Mouse (Mus musculus): Measurements from ENCODE around the gene Gtf2i. TPM values are rescaled to one million over a fixed set of nuclear protein-coding genes. Genes with fewer than 3 reads are reported as not detected.

The Gtf2i gene
- polyA plus RNA-seq, 1 experiment from 2014 or later: 150 TPM

DNA sequence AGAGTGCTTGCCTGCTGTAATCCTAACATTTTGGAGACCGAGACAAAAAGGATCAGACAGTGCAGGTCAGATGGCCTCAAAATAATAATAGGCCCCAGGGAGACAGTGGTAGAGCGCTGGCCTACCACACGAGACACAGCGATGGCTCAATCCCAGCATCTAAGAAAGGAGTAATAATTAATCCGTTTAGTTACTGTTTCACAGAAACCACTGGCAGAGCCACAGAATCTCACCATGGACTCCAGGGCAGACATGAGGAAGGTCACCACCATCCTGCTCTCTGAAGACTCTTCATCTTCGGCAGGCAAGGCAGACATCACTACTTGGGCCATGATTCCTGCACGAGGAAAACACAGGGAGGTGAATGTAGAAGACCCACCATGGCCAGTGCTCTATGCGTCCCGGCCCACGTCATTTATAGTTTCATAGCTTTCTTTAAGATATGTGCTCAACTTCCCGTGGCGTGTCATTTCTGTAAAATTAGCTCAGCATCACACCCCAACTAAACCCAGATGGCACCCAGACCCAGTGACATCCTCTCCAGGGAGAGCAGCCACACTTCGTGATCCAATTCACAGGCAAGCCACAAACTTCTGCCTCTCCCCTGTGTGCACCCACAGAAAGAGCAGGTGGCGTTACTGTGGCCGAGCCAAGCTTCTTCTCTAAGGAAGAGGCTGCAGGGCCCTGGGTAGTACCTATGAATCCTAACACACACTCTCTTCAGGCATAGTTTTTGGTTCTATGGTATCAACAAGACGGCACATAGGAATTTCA is 19.1 kb downstream of the Gtf2i start:
- no peak overlapping the region for H3K4me2 ChIP-seq (ENCODE audit: low read length)
- ATAC-seq (ENCODE audit: low FRiP score, low TSS enrichment) (no peak), DNase-seq (no peak)

GRCm38 (mm10) chr5:134294606-134295005 is 20.0 kb downstream of the Gtf2i start:
- H3K4me3 ChIP-seq (replicated peaks; ENCODE audit: low read depth, low read length): no peak overlapping the region
- H3K27ac ChIP-seq (replicated peaks; ENCODE audit: low read depth, low read length): no peak overlapping the region
- H3K27me3 ChIP-seq (ENCODE audit: control insufficient read depth, insufficient read depth, low read length): no peaks in the 10 kb centered on the region
- H3K9ac ChIP-seq (replicated peaks; ENCODE audit: low read length): no peak overlapping the region
- peaks cover 61% of the 10 kb centered on the region for H3K36me3 ChIP-seq (ENCODE audit: control insufficient read depth, insufficient read depth, low read length)
- DNase-seq (no peak), ATAC-seq (ENCODE audit: low FRiP score, low TSS enrichment) (no peak)
- H3K4me1 ChIP-seq (ENCODE audit: control insufficient read depth, insufficient read depth, low read length): no peaks in the 10 kb centered on the region
- no peaks in the 10 kb centered on the region for H3K9me3 ChIP-seq (ENCODE audit: control insufficient read depth, low read length)
- WGBS: 90% methylated on average over 7 of the region's 7 CpGs
- H3K4me2 ChIP-seq (ENCODE audit: low read length): no peak overlapping the region

More for the DNA sequence above, 19.1 kb downstream of the Gtf2i start:
- Histone ChIP-seq H3K27me3 (ENCODE audit: control insufficient read depth, insufficient read depth, low read length) (no peaks in the 10 kb centered on the region), H3K9me3 (ENCODE audit: control insufficient read depth, low read length) (no peaks in the 10 kb centered on the region), H3K27ac (replicated peaks; ENCODE audit: low read depth, low read length) (no peak overlapping the region), H3K9ac (replicated peaks; ENCODE audit: low read length) (no peak overlapping the region), H3K4me3 (replicated peaks; ENCODE audit: low read depth, low read length) (no peak overlapping the region), H3K4me1 (ENCODE audit: control insufficient read depth, insufficient read depth, low read length) (no peaks in the 10 kb centered on the region), H3K36me3 (ENCODE audit: control insufficient read depth, insufficient read depth, low read length) (peaks cover 53% of the 10 kb centered on the region)
- 86% methylated on average over 16 of the region's 16 CpGs for WGBS

DNA sequence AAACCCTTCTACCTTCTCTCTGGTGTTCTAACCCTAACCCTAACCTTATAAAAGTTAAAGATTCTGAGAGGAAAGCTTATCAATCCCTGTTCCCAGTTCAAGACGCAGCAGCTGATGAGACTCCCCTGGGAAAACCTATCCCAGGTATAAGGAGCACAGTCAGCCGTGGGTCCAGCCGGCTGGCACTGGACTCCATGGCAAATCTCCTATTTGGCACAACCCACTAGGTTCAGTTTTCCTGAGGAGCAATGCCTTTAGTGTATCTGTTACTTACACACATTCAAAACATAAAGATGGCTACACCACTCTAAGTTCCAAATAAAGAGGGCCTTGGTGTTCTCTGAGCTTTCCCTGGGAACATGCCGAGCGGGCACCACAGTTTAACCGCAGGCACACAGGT is 23.5 kb downstream of the Gtf2i start:
- 97% methylated on average over 6 of the region's 6 CpGs for WGBS
- Histone ChIP-seq H3K27ac (replicated peaks; ENCODE audit: low read depth, low read length) (no peak overlapping the region), H3K4me2 (ENCODE audit: low read length) (no peak overlapping the region), H3K36me3 (ENCODE audit: control insufficient read depth, insufficient read depth, low read length) (peaks cover 91% of the 10 kb centered on the region), H3K9me3 (ENCODE audit: control insufficient read depth, low read length) (no peaks in the 10 kb centered on the region), H3K27me3 (ENCODE audit: control insufficient read depth, insufficient read depth, low read length) (no peaks in the 10 kb centered on the region), H3K4me3 (replicated peaks; ENCODE audit: low read depth, low read length) (no peak overlapping the region), H3K9ac (replicated peaks; ENCODE audit: low read length) (no peak overlapping the region), H3K4me1 (ENCODE audit: control insufficient read depth, insufficient read depth, low read length) (no peaks in the 10 kb centered on the region)
- DNase-seq (no peak), ATAC-seq (ENCODE audit: low FRiP score, low TSS enrichment) (no peak)

DNA sequence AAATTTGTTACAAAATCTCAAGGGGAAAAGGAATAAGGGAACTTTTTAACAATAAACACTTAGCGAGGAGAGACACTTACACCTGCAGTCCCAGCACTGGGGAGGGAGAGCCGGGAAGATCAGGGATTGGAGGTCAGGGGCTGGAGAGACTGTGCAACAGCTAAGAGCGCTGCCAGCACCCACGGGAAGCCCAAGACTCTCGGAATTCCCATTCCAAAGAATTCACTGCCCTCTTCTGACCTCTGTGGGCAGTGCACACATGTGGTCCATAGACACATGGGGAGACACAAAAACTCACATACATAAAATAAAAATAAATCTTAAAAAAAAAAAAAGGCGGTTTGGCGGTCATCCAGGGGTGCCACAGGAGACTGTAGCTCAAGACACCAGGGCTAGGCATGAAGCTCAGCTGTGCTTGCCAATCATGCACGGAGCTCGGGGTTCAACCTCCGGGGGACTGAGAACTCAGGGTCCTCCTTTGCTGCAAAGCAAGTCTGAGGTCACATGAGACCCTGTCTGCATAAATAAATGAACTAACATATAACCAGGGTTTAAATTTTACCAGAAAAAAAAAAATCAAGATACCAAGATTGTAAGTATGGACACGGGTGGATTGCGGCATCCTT is 24.5 kb downstream of the Gtf2i start:
- ATAC-seq (ENCODE audit: low FRiP score, low TSS enrichment): no peak
- H3K4me2 ChIP-seq (ENCODE audit: low read length): no peak overlapping the region
- H3K36me3 ChIP-seq (ENCODE audit: control insufficient read depth, insufficient read depth, low read length): peaks cover 96% of the 10 kb centered on the region
- H3K9ac ChIP-seq (replicated peaks; ENCODE audit: low read length): no peak overlapping the region
- WGBS: 92% methylated on average over 12 of the region's 12 CpGs
- no peaks in the 10 kb centered on the region for H3K9me3 ChIP-seq (ENCODE audit: control insufficient read depth, low read length)
- H3K4me3 ChIP-seq (replicated peaks; ENCODE audit: low read depth, low read length): no peak overlapping the region
- H3K4me1 ChIP-seq (ENCODE audit: control insufficient read depth, insufficient read depth, low read length): no peaks in the 10 kb centered on the region
- no peak overlapping the region for H3K27ac ChIP-seq (replicated peaks; ENCODE audit: low read depth, low read length)
- no peak for DNase-seq
- no peaks in the 10 kb centered on the region for H3K27me3 ChIP-seq (ENCODE audit: control insufficient read depth, insufficient read depth, low read length)

DNA sequence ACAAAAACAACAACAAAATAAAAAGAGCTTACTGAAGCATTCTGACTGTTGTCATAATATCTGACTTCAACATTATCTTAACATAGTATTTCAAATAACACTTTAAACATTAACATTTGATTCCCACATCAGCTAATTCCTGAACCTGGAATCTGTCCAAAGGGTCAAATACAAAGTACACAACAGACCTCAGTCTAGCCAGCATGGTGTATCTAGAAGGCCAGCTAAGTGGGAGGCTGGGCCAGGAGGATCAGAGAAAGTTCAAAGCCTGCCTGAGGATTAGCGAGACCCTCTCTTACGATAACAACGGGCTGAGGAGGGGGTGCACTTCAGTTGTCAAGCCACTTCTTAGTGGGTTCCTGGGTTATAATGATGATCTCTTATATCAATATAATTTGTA is 26.5 kb downstream of the Gtf2i start:
- DNase-seq (no peak), ATAC-seq (ENCODE audit: low FRiP score, low TSS enrichment) (no peak)
- no peaks in the 10 kb centered on the region for H3K4me1 ChIP-seq (ENCODE audit: control insufficient read depth, insufficient read depth, low read length)
- 80% methylated on average over 3 of the region's 3 CpGs for WGBS
- no peak overlapping the region for H3K4me2 ChIP-seq (ENCODE audit: low read length)
- H3K9ac ChIP-seq (replicated peaks; ENCODE audit: low read length): no peak overlapping the region
- H3K4me3 ChIP-seq (replicated peaks; ENCODE audit: low read depth, low read length): no peak overlapping the region
- H3K27ac ChIP-seq (replicated peaks; ENCODE audit: low read depth, low read length): no peak overlapping the region
- no peaks in the 10 kb centered on the region for H3K9me3 ChIP-seq (ENCODE audit: control insufficient read depth, low read length)
- H3K27me3 ChIP-seq (ENCODE audit: control insufficient read depth, insufficient read depth, low read length): no peaks in the 10 kb centered on the region
- H3K36me3 ChIP-seq (ENCODE audit: control insufficient read depth, insufficient read depth, low read length): peaks cover 98% of the 10 kb centered on the region

- no peak for ATAC-seq (ENCODE audit: low FRiP score, low TSS enrichment)
- H3K9ac ChIP-seq (replicated peaks; ENCODE audit: low read length): no peak overlapping the region
Measured at GRCm38 (mm10) chr5:134284921-134285320, 29.6 kb downstream of the Gtf2i start.

DNA sequence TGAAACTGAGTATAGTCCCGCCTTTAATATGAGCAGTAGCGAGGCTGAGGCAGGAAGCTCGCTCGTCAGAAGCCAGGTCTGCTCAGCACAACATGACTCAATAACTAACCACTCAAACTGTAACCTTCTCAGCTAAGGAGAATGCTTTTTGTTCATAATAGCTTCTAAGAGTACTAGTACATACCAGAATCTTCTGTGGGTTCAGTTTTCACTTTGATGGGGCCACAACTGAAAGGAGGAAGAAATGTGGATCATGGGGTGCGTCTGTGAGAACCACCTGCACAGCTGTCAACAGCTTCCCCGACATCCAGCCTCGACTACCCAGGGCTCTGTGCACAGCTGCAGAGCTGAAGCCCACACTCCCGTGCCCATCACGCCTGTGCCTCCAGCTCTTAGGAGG is 32.0 kb downstream of the Gtf2i start:
- no peaks in the 10 kb centered on the region for H3K4me1 ChIP-seq (ENCODE audit: control insufficient read depth, insufficient read depth, low read length)
- WGBS: 95% methylated on average over 9 of the region's 9 CpGs
- no peak for DNase-seq
- no peaks in the 10 kb centered on the region for H3K27me3 ChIP-seq (ENCODE audit: control insufficient read depth, insufficient read depth, low read length)
- no peak overlapping the region for H3K9ac ChIP-seq (replicated peaks; ENCODE audit: low read length)
- H3K27ac ChIP-seq (replicated peaks; ENCODE audit: low read depth, low read length): no peak overlapping the region
- H3K4me3 ChIP-seq (replicated peaks; ENCODE audit: low read depth, low read length): no peak overlapping the region
- ATAC-seq (ENCODE audit: low FRiP score, low TSS enrichment): no peak
- H3K9me3 ChIP-seq (ENCODE audit: control insufficient read depth, low read length): no peaks in the 10 kb centered on the region
- peaks cover 92% of the 10 kb centered on the region for H3K36me3 ChIP-seq (ENCODE audit: control insufficient read depth, insufficient read depth, low read length)
- H3K4me2 ChIP-seq (ENCODE audit: low read length): no peak overlapping the region

More at GRCm38 (mm10) chr5:134284921-134285320, 29.6 kb downstream of the Gtf2i start:
- no peak overlapping the region for H3K27ac ChIP-seq (replicated peaks; ENCODE audit: low read depth, low read length)
- H3K4me1 ChIP-seq (ENCODE audit: control insufficient read depth, insufficient read depth, low read length): no peaks in the 10 kb centered on the region
- H3K4me2 ChIP-seq (ENCODE audit: low read length): no peak overlapping the region
- no peak for DNase-seq
- no peak overlapping the region for H3K4me3 ChIP-seq (replicated peaks; ENCODE audit: low read depth, low read length)
- H3K36me3 ChIP-seq (ENCODE audit: control insufficient read depth, insufficient read depth, low read length): peaks cover 93% of the 10 kb centered on the region
- H3K27me3 ChIP-seq (ENCODE audit: control insufficient read depth, insufficient read depth, low read length): no peaks in the 10 kb centered on the region
- H3K9me3 ChIP-seq (ENCODE audit: control insufficient read depth, low read length): no peaks in the 10 kb centered on the region
- WGBS: 92% methylated on average over 12 of the region's 12 CpGs

DNA sequence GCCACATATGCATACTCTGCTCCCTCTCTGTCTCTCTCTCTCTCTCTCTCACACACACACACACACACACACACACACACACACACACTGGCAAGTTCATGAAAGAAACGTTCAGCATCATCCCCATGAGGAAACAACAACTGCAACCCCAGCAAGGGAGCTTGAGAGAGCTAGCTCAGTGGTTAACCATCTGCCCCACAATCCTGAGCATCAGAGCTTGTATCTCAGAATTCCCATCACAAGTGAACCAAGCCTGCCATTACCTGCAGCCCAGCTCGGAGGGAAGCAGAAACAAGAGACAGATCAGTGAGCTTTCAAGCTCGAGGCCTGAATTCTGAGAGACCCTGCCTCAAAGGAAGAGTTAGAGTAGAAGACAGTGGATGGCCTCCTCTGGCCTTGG is 32.5 kb downstream of the Gtf2i start:
- no peak overlapping the region for H3K9ac ChIP-seq (replicated peaks; ENCODE audit: low read length)
- H3K4me1 ChIP-seq (ENCODE audit: control insufficient read depth, insufficient read depth, low read length): no peaks in the 10 kb centered on the region
- H3K9me3 ChIP-seq (ENCODE audit: control insufficient read depth, low read length): no peaks in the 10 kb centered on the region
- H3K27me3 ChIP-seq (ENCODE audit: control insufficient read depth, insufficient read depth, low read length): no peaks in the 10 kb centered on the region
- DNase-seq (no peak), ATAC-seq (ENCODE audit: low FRiP score, low TSS enrichment) (no peak)
- H3K36me3 ChIP-seq (ENCODE audit: control insufficient read depth, insufficient read depth, low read length): peaks cover 92% of the 10 kb centered on the region
- H3K4me3 ChIP-seq (replicated peaks; ENCODE audit: low read depth, low read length): no peak overlapping the region
- H3K27ac ChIP-seq (replicated peaks; ENCODE audit: low read depth, low read length): no peak overlapping the region
- 75% methylated on average over 3 of the region's 3 CpGs for WGBS
- H3K4me2 ChIP-seq (ENCODE audit: low read length): no peak overlapping the region

GRCm38 (mm10) chr5:134279371-134279770 is 35.2 kb downstream of the Gtf2i start:
- H3K36me3 ChIP-seq (ENCODE audit: control insufficient read depth, insufficient read depth, low read length): peaks cover 90% of the 10 kb centered on the region
- no peaks in the 10 kb centered on the region for H3K27me3 ChIP-seq (ENCODE audit: control insufficient read depth, insufficient read depth, low read length)
- DNase-seq (no peak), ATAC-seq (ENCODE audit: low FRiP score, low TSS enrichment) (no peak)
- no peaks in the 10 kb centered on the region for H3K4me1 ChIP-seq (ENCODE audit: control insufficient read depth, insufficient read depth, low read length)
- H3K9ac ChIP-seq (replicated peaks; ENCODE audit: low read length): no peak overlapping the region
- H3K4me2 ChIP-seq (ENCODE audit: low read length): no peak overlapping the region
- no peak overlapping the region for H3K27ac ChIP-seq (replicated peaks; ENCODE audit: low read depth, low read length)
- 93% methylated on average over 7 of the region's 7 CpGs for whole genome bisulfite sequencing
- H3K9me3 ChIP-seq (ENCODE audit: control insufficient read depth, low read length): no peaks in the 10 kb centered on the region
- H3K4me3 ChIP-seq (replicated peaks; ENCODE audit: low read depth, low read length): no peak overlapping the region
